Mouse (Mus musculus): ENCODE measurements around the gene Olfr775.

Olfr775 gene

DNA sequence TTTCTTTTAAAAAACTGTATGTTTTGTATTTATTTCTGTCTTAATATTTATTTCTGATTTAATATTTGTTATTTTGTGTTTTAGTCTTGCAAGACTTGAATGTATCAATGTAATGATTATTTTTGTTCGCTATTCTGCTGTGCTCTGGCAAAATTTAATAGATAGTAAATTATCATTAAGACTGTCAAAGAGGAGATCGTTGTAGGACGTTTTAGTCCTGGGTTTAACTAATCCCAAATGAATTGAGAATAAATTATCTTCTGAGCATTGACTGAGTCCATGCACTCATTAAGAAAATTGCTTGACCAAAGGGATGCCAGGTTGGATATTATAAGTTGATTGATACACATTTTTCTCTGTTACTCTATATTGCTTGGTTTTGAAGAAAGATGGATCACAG lies at the start of gene Olfr775:
TSS of gene Olfr775 (plus strand) at position 301 of the 400 bp plus-strand sequence.
- DNase-seq: no peak

DNA sequence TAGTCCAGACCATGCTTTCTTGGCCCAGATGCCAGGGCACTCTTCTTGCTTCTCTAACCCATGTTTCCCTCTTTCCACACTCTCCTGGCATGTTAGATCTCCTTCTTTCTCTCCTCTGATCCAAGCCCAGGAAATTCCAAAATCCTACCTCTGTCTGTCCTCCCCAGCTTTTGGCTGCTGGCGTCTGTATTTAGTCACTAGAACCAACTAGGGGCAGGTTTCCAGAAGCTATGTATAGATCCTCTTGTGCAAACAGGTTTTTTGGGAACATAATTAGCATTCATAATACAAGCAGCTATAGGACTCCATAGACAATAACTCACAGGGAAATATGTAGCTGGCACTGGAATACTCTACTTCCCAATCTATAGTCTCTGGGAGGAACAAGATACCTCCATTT lies 17.5 kb upstream of the Olfr775 start:
- DNase-seq: no peak

DNA sequence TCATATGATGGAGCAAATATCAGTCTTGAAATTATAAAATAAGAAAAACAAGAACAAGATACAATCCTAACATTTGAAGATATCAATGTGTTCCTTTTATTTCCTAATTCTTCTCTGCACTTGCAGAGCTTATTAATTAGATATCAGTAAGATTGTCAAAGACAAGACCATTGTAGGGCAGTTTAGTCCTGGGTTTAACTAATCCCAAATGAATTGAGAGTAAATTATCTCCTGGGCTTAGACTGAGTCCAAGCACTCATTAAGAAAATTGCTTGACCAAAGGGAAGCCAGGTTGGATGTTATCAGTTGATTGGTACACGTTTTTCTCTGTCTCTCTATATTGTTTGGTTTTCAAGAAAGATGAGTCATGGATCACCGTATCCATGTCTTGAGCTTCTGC lies 12.3 kb upstream of the Olfr775 start, which contains the start of gene Olfr774:
TSS of gene Olfr774 (plus strand) at position 301 of the 400 bp plus-strand sequence.
- no peak for DNase-seq

- DNase-seq: no peak
Measured at GRCm38 (mm10) chr10:129258827-129259226, 10.6 kb downstream of the Olfr775 start, which contains the start of gene Olfr776. Olfr776 (plus strand) TSS chr10:129259127.

GRCm38 (mm10) chr10:129271081-129271535 lies 22.9 kb downstream of the Olfr775 start, which contains the start of gene Olfr777:
Olfr777 (minus strand) TSS chr10:129271485.
- no peak for DNase-seq
